Mouse (Mus musculus) hindbrain, embryonic 10.5 days (tissue): ENCODE results near the gene Aspm. TPM values are rescaled to one million over a fixed set of nuclear protein-coding genes. Genes with fewer than 3 reads are reported as not detected.

Source experiments
- polyA plus RNA-seq: library from polyadenylated mRNA; unstranded; fragments of >200 nt; fragmentation: Nextera tagmentation; extraction: Ambion mirVana; gene quantifications from 2 replicates; pipeline ENCODE4 v1.2.1, GENCODE M21; 2016

Gene Aspm
- polyA plus RNA-seq, 1 experiment from 2014 or later, result 16.5 TPM

Other genes with a start within 250 kb of the Aspm start
- 1.3 and 1.7 TPM in 2 replicates for gene Crb1, start 77.7 kb upstream of the Aspm start, polyA plus RNA-seq
- 9.0 and 11.2 TPM in 2 replicates for gene Zbtb41, start 32.5 kb upstream of the Aspm start, polyA plus RNA-seq
- gene F13b, start 46.9 kb downstream of the Aspm start, polyA plus RNA-seq, result not detected in 2 replicates
- gene Cfhr1, start 105.5 kb downstream of the Aspm start, polyA plus RNA-seq, result not detected in 2 replicates